Mouse (Mus musculus) forebrain, postnatal 0 days (tissue): ENCODE data around the gene Cdk19. TPM values are rescaled to one million over a fixed set of nuclear protein-coding genes. Genes with fewer than 3 reads are reported as not detected.

ENCODE experiments used
- ATAC-seq: fragments of 200-750 bp; cut with Nextera tagmentation; 2 replicates; pipeline ENCODE4 v1.8.0; 2017; ENCODE audit warnings: mild to moderate bottlenecking, moderate library complexity
- DNase-seq: peaks from one replicate; pipeline ENCODE4 v3.0.0-alpha.2; 2015
- H3K27ac ChIP-seq: fragments of 300-500 bp; sonication (generic); 2 replicates; pipeline ENCODE4 v1.5.1; 2014; ENCODE audit warnings: low read depth, mild to moderate bottlenecking, antibody characterized with exemption, low read length, moderate library complexity, mixed read lengths
- H3K27me3 ChIP-seq: fragments of 300-500 bp; sonication (generic); 2 replicates; pipeline ENCODE4 v1.6.1; 2014; ENCODE audit warnings: mild to moderate bottlenecking, low read length, mixed read lengths; ENCODE audit not compliant: insufficient read depth
- H3K36me3 ChIP-seq: fragments of 300-500 bp; sonication (generic); 2 replicates; pipeline ENCODE4 v1.6.1; 2014; ENCODE audit warnings: mild to moderate bottlenecking, moderate library complexity; ENCODE audit not compliant: insufficient read depth
- H3K4me1 ChIP-seq: fragments of 300-500 bp; sonication (generic); 2 replicates; pipeline ENCODE4 v1.6.1; 2014; ENCODE audit warnings: antibody characterized with exemption; ENCODE audit not compliant: insufficient read depth
- H3K4me2 ChIP-seq: fragments of 300-500 bp; sonication (generic); 2 replicates; pipeline ENCODE4 v1.6.1; 2014; ENCODE audit warnings: low read depth, mild to moderate bottlenecking, moderate library complexity
- H3K4me3 ChIP-seq: fragments of 300-500 bp; sonication (generic); 2 replicates; pipeline ENCODE4 v1.5.1; 2014; ENCODE audit warnings: low read depth, low read length, mixed read lengths
- H3K9ac ChIP-seq: fragments of 300-500 bp; sonication (generic); 2 replicates; pipeline ENCODE4 v1.6.1; 2014; ENCODE audit warnings: mild to moderate bottlenecking
- H3K9me3 ChIP-seq: fragments of 300-500 bp; sonication (generic); 2 replicates; pipeline ENCODE4 v1.6.1; 2016; ENCODE audit warnings: low read length
- CTCF ChIP-seq: sonication (generic); IDR thresholded peaks from 2 replicates; pipeline ENCODE4 v1.5.1; 2016; ENCODE audit warnings: antibody characterized with exemption, control low read depth, low read depth
- WGBS: fragments of 180-500 bp; shearing (Covaris S2); extraction: QIAGEN DNeasy Blood & Tissue Kit; methylation state at CpG from one replicate; pipeline ENCODE4 v1.1.7; 2014; 5-methylcytosine and 5-hydroxymethylcytosine counted together
- polyA plus RNA-seq: library from polyadenylated mRNA; unstranded; fragments of >200 nt; fragmentation: Nextera tagmentation; extraction: Ambion mirVana; gene quantifications from 2 replicates; pipeline ENCODE4 v1.2.1, GENCODE M21; 2015
- total RNA-seq: library from RNA; depleted of rRNA; stranded (reverse); fragments of >200 nt; gene quantifications from 2 replicates; pipeline ENCODE4 v1.2.3, GENCODE M21; 2014

Gene Cdk19
- total and polyA plus RNA-seq, 2 experiments from 2014 or later = 11.5 to 33.7 TPM

DNA sequence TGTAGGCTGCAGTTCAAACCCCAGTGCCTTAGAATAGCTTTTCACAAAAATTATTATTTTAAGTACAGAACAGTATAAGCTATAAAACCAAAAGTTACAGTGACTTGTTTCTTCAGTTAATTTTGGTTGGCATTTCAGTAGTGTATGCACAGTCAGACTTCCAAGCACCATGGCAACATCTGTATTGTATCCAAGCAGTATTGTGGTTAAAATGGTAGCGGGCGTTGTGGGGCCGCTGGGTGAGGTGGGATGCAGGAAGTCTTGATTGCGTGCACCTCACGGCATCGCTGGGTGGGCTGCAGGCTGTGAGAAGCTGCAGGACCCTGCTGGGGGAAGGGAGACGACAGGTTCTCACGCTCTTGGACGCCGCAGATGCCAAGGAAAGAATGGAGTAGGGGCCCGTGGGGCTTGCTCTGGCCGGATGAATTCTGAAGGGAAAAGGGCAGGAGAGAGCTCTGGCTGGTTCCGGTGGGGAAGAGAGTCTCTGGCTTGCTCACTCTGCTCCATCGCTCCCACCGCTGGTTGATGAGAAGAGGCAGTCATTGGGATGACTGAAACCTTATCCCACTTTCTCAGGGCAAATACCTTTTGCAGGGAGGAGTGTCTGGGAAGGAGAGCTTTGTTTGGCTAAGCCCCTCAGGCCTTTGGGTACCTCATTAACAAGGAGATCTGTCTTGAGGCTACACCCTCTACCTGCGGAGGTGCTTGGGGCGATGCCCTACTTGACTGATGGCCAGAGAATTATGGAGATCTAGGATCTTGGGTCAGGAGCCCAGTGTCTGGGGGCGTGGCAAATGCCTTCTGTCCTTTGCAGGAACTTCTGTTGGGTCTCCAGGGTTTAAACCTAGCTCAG is 86.1 kb downstream of the Cdk19 start:
- Histone ChIP-seq H3K4me1 (peaks cover 4% of the 10 kb centered on the region; the same call in 1 of the 2 replicates), H3K36me3 (no peaks in the 10 kb centered on the region), H3K4me2 (peak overlapping the region; percentile 29), H3K27ac (no peak overlapping the region), H3K4me3 (peak overlapping the region; percentile 8; the same call in 1 of the 2 replicates), H3K9me3 (no peaks in the 10 kb centered on the region), H3K27me3 (no peaks in the 10 kb centered on the region), H3K9ac (no peak overlapping the region)
- 42% methylated on average over 18 of the region's 18 CpGs for WGBS
- ATAC-seq (peak; percentile 27; the same call in 1 of the 2 replicates), DNase-seq (no peak)
- TF ChIP-seq CTCF = no peak

DNA sequence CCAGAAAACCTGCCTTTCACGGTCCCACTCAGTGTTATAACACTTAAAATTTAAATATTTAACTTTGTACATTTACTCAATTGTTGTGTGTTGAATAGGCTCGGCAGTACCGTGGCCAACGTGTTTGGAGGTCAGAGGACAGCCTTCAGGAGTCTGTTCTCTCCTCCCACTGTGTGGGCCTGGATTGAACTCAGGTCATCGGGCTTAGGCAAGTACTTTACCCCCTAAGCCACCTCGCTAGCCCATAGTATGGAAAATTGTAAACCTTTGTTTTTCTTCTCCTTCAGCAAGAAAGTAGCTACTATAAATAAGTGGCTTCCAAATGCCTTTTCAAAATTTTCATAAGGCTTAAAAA is 86.7 kb downstream of the Cdk19 start:
- Histone ChIP-seq H3K36me3 (no peaks in the 10 kb centered on the region), H3K27ac (no peak overlapping the region), H3K4me3 (no peak overlapping the region), H3K4me1 (peaks cover 4% of the 10 kb centered on the region; the same call in 1 of the 2 replicates), H3K9me3 (no peaks in the 10 kb centered on the region), H3K9ac (no peak overlapping the region), H3K27me3 (no peaks in the 10 kb centered on the region), H3K4me2 (no peak overlapping the region)
- no peak for ATAC-seq
- 69% methylated on average over 6 of the region's 6 CpGs for WGBS
- TF ChIP-seq CTCF = no peak
- no peak for DNase-seq

DNA sequence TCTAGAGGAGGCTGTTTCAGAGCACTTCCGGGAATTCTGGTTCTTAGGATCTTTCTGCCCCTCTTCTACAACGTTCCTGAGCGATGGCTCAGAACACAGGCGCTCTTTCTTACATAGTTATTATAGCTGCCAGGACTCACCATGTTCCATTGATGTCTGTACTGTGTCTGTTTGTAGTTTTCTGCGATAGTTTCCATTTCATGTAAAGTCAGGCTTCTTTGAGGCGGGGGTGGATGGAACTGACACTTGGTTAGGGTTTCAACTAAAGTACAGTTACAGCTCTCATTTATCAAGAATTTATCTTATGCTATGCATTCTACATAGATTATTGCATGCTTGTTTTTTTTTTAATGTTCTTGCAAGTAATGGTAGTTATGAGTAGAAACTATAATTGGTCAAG is 89.3 kb downstream of the Cdk19 start:
- no peaks in the 10 kb centered on the region for H3K36me3 ChIP-seq
- TF ChIP-seq CTCF = no peak
- no peak for ATAC-seq

DNA sequence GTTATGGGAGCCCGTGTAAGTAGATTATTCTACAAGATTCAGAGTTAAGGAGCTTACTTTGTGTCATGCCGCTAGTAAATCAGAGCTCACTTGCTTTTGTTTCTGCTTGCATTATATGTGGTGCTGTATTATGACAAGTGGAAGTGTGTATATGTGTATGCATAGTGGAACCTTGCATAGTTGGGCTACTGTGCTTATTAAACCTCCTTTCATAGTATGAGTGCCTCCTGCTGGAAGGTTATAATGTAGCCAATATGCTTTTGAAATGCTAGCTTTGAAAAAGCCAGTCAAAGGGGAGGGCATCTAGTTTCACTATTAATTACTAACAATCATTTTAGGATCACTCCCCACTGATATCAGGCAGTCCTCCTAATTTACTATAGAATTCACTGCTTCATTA is 89.7 kb downstream of the Cdk19 start:
- WGBS = 53% methylated on average over 2 of the region's 2 CpGs
- H3K4me2 ChIP-seq = no peak overlapping the region
- no peaks in the 10 kb centered on the region for H3K9me3 ChIP-seq
- no peaks in the 10 kb centered on the region for H3K36me3 ChIP-seq
- DNase-seq (no peak), ATAC-seq (no peak)
- no peak for TF ChIP-seq CTCF
- H3K9ac ChIP-seq = no peak overlapping the region
- H3K27me3 ChIP-seq = no peaks in the 10 kb centered on the region
- peaks cover 4% of the 10 kb centered on the region; the same call in 1 of the 2 replicates for H3K4me1 ChIP-seq
- no peak overlapping the region for H3K4me3 ChIP-seq
- no peak overlapping the region for H3K27ac ChIP-seq

More for the DNA sequence above, 89.3 kb downstream of the Cdk19 start:
- 87% methylated on average over 6 of the region's 6 CpGs for WGBS
- Histone ChIP-seq H3K9ac (no peak overlapping the region), H3K9me3 (no peaks in the 10 kb centered on the region), H3K4me1 (peaks cover 4% of the 10 kb centered on the region; the same call in 1 of the 2 replicates), H3K4me2 (no peak overlapping the region), H3K27me3 (no peaks in the 10 kb centered on the region), H3K4me3 (no peak overlapping the region), H3K27ac (no peak overlapping the region)
- DNase-seq = no peak

DNA sequence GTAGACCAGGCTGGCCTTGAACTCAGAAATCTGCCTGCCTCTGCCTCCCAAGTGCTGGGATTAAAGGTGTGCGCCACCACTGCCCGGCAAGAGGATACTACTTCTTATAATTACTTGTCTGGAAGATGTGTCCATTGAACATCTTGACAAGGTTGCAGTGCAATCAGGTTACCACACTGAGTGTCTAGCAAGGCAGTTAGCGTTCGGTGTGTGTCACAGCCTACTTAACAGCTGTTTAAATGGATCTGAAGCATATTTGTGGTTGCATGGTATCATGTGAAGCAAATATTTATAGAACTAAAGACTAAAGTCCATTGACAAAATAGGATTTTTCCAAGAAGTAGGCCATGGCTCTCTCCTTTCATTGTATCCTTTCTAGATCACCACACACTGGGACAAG is 90.8 kb downstream of the Cdk19 start:
- Histone ChIP-seq H3K27ac (no peak overlapping the region), H3K4me2 (no peak overlapping the region), H3K36me3 (no peaks in the 10 kb centered on the region), H3K27me3 (no peaks in the 10 kb centered on the region), H3K4me1 (peaks cover 4% of the 10 kb centered on the region; the same call in 1 of the 2 replicates), H3K4me3 (no peak overlapping the region), H3K9me3 (no peaks in the 10 kb centered on the region), H3K9ac (no peak overlapping the region)
- ATAC-seq = no peak
- DNase-seq = no peak
- no peak for TF ChIP-seq CTCF
- 94% methylated on average over 4 of the region's 4 CpGs for WGBS

DNA sequence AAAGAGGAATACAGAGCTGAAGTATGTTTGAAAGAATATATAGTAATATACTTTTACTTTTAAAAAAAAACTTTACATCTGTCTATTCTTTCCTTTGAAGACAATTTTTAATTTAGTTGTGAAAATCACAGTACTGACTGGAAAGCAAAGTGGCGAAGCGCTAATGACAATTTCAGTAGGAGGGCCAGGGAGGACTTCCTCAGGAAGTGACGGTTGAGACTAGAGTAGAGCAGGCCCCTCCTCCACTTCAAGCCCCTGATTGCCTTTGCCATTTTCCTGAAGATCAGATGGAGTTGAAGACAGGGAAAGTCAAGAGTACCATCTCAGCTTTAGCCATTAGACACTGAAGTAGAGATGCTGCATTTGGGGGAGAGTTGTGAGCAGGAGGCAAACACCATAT is 92.6 kb downstream of the Cdk19 start:
- no peak overlapping the region for H3K27ac ChIP-seq
- ATAC-seq = no peak

DNA sequence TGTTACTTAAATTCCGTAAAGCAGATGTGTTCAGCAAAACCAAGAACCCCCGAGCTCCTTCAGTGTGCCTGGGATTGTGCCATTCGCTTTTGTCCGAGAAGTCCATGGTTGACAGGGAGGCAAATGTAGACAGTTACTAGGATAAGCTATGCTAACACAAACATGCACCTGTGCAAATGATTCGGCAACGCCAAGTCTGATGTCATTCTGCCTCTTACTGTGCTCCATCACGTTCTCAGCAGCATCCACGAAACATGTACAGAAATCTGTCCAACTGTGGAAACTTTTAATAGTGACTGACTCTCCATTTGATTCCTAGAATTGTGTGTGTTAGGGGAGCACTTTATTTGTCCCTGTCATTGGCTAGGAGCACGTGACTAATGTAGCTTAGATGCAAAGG is 93.0 kb downstream of the Cdk19 start:
- no peaks in the 10 kb centered on the region for H3K27me3 ChIP-seq
- H3K27ac ChIP-seq = no peak overlapping the region
- no peak overlapping the region for H3K4me3 ChIP-seq
- DNase-seq (no peak), ATAC-seq (no peak)
- no peak for TF ChIP-seq CTCF
- WGBS = 89% methylated on average over 9 of the region's 9 CpGs
- H3K36me3 ChIP-seq = no peaks in the 10 kb centered on the region
- H3K9me3 ChIP-seq = no peaks in the 10 kb centered on the region
- H3K4me1 ChIP-seq = no peaks in the 10 kb centered on the region
- H3K4me2 ChIP-seq = no peak overlapping the region
- H3K9ac ChIP-seq = no peak overlapping the region

More for the DNA sequence above, 92.6 kb downstream of the Cdk19 start:
- H3K4me2 ChIP-seq = no peak overlapping the region
- H3K9me3 ChIP-seq = no peaks in the 10 kb centered on the region
- H3K4me1 ChIP-seq = no peaks in the 10 kb centered on the region
- TF ChIP-seq CTCF = no peak
- no peak for DNase-seq
- 88% methylated on average over 3 of the region's 3 CpGs for whole genome bisulfite sequencing
- no peak overlapping the region for H3K4me3 ChIP-seq
- H3K36me3 ChIP-seq = no peaks in the 10 kb centered on the region
- H3K9ac ChIP-seq = no peak overlapping the region
- no peaks in the 10 kb centered on the region for H3K27me3 ChIP-seq
